Mouse (Mus musculus): ENCODE data around the gene Adat1.

GRCm38 (mm10) chr8:111968991-111969390 lies 23.1 kb downstream of the Adat1 start:
- TF ChIP-seq EP300 (IDR thresholded peaks at IDR 0.05; ENCODE audit: insufficient read depth, low read depth, low read length), result no peak
- TF ChIP-seq CTCF (IDR thresholded peaks at IDR 0.05), result no peak
